Mouse (Mus musculus): Measurements from ENCODE around the gene Ilk. TPM values are rescaled to one million over a fixed set of nuclear protein-coding genes. Genes with fewer than 3 reads are reported as not detected.

Ilk gene
- total and polyA plus RNA-seq, 3 experiments, result 81.4 to 127 (median 84.4) TPM

DNA sequence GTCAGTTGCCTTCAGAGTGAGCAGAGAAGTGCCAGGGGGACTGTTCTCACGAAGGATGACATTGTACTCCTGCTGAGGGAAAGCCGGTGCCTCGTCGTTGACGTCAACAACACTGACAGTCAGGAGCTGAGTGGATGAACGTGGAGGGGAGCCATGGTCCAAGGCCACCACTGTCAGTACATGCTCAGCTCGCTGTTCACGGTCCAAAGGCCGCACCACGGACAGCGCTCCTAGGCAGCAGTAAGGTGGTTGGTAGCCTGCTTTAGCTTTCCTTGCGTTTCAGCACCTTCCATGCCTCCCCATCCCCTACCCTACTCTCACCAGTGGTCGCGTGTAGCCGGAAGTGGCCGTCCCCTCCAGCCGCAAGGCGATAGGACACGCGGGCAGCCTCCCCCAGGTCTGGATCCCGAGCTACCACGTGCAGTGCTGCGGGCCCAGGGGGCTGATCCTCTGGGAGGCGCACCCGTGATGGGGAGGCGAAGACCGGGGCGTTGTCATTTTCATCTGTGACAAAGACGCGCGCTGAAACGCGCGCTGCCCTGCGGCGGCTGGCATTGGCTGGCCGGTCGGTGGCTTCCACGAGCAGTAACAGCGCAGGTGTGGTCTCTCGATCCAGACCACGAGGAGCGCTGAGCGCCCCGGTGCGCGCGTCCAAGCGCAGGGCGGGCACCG lies 25.6 kb downstream of the Ilk start:
- TF ChIP-seq POLR2A (IDR thresholded peaks at IDR 0.05; ENCODE audit: insufficient read depth, low read depth, low read length) (no peak), CTCF (IDR thresholded peaks at IDR 0.05) (no peak)
- no peak overlapping the region for H3K4me3 ChIP-seq
- H3K4me1 ChIP-seq (ENCODE audit: control insufficient read depth, insufficient read depth, low read length), result no peaks in the 10 kb centered on the region
- no peak for DNase-seq
- no peaks in the 10 kb centered on the region for H3K27me3 ChIP-seq (ENCODE audit: control insufficient read depth, insufficient read depth, low read length)
- no peaks in the 10 kb centered on the region for H3K79me2 ChIP-seq (replicated peaks; ENCODE audit: control insufficient read depth, insufficient read depth, low read length)
- intact Hi-C loops (cut with DNase I), result no loop called here
- no peaks in the 10 kb centered on the region; the same call in 1 of the 2 replicates for H3K36me3 ChIP-seq (ENCODE audit: control insufficient read depth, insufficient read depth, low read length)
- no peak overlapping the region for H3K27ac ChIP-seq
- WGBS, result 49% methylated on average over 51 of the region's 51 CpGs
- H3K9ac ChIP-seq (ENCODE audit: low read depth, low read length), result no peak overlapping the region

DNA sequence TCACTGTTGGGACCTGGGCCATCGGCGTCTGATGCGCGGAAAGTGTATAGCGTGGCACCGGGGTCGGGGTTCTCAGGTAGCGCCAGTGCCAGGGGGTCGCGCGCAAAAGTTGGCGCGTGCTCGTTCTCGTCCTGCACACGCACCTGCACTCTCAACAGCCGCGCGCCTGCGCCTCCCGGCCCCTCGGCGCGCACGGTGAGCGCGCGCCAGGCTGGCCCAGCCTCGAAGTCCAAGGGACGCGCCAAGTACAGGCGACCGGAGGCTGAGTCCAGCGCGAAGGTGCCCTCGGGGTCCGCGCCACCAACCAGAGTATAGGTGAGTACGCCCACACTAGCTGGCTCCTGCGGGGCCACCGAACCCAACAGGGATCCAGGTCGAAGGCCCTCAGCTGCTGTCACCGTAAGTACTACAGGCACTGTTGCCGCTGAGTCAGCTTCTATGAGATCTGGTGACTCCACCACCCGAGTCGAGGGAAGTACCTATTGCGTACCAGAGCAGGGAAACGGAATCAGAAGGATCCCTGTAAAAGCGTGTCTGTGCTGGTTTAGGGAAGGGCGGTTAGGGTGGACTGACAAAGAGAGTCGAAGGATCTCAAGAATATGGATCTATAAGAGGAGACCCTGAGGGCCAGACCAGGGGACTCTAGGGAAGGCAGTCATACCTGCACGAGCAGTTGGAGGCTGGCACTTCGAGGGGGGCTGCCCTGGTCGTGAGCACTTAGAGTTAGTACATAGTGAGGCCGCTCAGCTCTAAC lies 26.3 kb downstream of the Ilk start:
- Histone ChIP-seq H3K9ac (ENCODE audit: low read depth, low read length) (no peak overlapping the region), H3K27me3 (ENCODE audit: control insufficient read depth, insufficient read depth, low read length) (no peaks in the 10 kb centered on the region), H3K79me2 (replicated peaks; ENCODE audit: control insufficient read depth, insufficient read depth, low read length) (no peaks in the 10 kb centered on the region), H3K36me3 (ENCODE audit: control insufficient read depth, insufficient read depth, low read length) (peaks cover 2% of the 10 kb centered on the region), H3K4me1 (ENCODE audit: control insufficient read depth, insufficient read depth, low read length) (peaks cover 4% of the 10 kb centered on the region), H3K4me3 (no peak overlapping the region), H3K27ac (no peak overlapping the region)
- DNase-seq, result no peak
- intact Hi-C loops (cut with DNase I), result no loop called here
- WGBS, result 60% methylated on average over 55 of the region's 55 CpGs
- TF ChIP-seq CTCF (IDR thresholded peaks at IDR 0.05) (no peak), POLR2A (IDR thresholded peaks at IDR 0.05; ENCODE audit: insufficient read depth, low read depth, low read length) (no peak), EP300 (IDR thresholded peaks at IDR 0.05; ENCODE audit: insufficient read depth, low read depth, low read length) (no peak)

DNA sequence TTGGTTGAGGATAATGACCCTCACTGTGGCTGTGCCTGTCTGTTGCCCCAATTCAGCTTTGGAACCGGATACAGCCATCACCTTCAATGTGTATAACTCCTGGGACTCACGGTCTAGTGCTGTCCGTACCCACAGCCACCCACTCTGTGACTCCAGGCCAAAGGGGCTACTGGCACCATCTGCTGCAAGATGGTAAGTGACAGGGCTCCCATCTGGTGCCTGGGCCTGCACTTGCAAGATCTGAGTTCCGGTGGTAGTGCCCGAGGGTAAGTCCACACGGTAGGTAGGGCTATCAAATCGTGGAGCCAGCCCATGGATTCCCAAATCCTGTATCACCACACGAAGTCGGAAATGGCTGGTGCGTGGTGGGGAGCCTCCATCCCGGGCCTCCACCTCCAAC lies 27.9 kb downstream of the Ilk start:
- Histone ChIP-seq H3K27me3 (ENCODE audit: control insufficient read depth, insufficient read depth, low read length) (no peaks in the 10 kb centered on the region), H3K27ac (no peak overlapping the region), H3K79me2 (replicated peaks; ENCODE audit: control insufficient read depth, insufficient read depth, low read length) (no peaks in the 10 kb centered on the region), H3K4me1 (ENCODE audit: control insufficient read depth, insufficient read depth, low read length) (peaks cover 8% of the 10 kb centered on the region), H3K9ac (ENCODE audit: low read depth, low read length) (no peak overlapping the region), H3K36me3 (ENCODE audit: control insufficient read depth, insufficient read depth, low read length) (peaks cover 8% of the 10 kb centered on the region), H3K4me3 (no peak overlapping the region)
- WGBS, result 92% methylated on average over 11 of the region's 11 CpGs
- TF ChIP-seq EP300 (IDR thresholded peaks at IDR 0.05; ENCODE audit: insufficient read depth, low read depth, low read length), result no peak
- TF ChIP-seq POLR2A (IDR thresholded peaks at IDR 0.05; ENCODE audit: insufficient read depth, low read depth, low read length), result no peak
- TF ChIP-seq CTCF (IDR thresholded peaks at IDR 0.05), result no peak
- no peak for DNase-seq
- intact Hi-C loops (cut with DNase I), result no loop called here

DNA sequence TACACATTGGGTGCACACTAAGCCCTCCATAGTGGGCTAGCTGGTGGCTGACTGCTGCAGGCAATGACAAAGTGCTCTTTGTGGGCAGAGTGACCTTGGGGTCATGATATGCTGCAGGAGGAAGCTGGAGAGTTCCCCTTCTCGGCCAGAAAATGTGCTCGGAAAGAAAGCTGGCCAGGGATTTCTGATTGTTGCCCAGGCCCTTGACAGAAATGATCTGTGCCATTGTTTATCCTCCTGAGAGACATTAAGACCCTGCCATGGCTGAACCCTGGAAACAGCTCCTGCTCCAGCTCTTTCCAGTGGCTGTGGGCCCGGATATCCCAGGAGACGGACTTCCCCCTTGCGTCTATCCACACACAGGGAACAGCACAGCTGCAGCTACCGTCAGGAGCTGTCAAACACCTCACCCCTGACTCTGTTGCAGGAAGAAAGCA lies 31.4 kb downstream of the Ilk start:
- intact Hi-C loops (cut with DNase I), result loop anchor here (5.0 kb wide), 1 partner anchor 35 kb away; no protein-coding TSS in a partner anchor
- Histone ChIP-seq H3K4me3 (no peak overlapping the region), H3K36me3 (ENCODE audit: control insufficient read depth, insufficient read depth, low read length) (peaks cover 18% of the 10 kb centered on the region), H3K79me2 (replicated peaks; ENCODE audit: control insufficient read depth, insufficient read depth, low read length) (no peaks in the 10 kb centered on the region), H3K27ac (peak overlapping the region; percentile 36), H3K4me1 (ENCODE audit: control insufficient read depth, insufficient read depth, low read length) (peaks cover 10% of the 10 kb centered on the region), H3K27me3 (ENCODE audit: control insufficient read depth, insufficient read depth, low read length) (no peaks in the 10 kb centered on the region), H3K9ac (ENCODE audit: low read depth, low read length) (0 out of 2 replicates have a peak overlapping the region, but pooled peaks have one; percentile 1)
- DNase-seq, result peak in 1 of 2 experiments; percentile 39
- 33% methylated on average over 6 of the region's 6 CpGs for WGBS
- TF ChIP-seq EP300 (IDR thresholded peaks at IDR 0.05; ENCODE audit: insufficient read depth, low read depth, low read length), result 0 out of 2 replicates have a peak, but pooled peaks have one; percentile 26
- TF ChIP-seq CTCF (IDR thresholded peaks at IDR 0.05), result no peak

DNA sequence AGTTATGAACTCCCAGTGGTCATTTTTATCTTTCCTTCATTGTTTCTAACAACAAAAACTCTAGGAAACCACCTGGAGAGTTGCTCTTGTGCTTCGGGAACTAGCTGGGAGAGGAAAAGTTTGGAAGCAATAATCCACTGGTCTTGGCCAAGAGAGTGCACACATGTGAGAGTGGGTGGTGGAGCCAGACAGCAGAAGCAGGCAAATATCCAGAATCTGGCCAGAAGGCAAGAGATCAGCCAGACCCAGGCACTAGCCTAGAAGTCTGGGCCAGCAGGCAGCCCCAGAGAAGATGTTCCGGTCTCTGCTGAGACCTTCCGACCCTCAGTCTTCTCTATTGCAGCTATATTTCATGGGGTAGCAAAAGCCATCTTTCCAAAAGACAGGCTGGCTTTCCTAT lies 33.6 kb downstream of the Ilk start:
- TF ChIP-seq CTCF (IDR thresholded peaks at IDR 0.05) (no peak), POLR2A (IDR thresholded peaks at IDR 0.05; ENCODE audit: insufficient read depth, low read depth, low read length) (no peak), EP300 (IDR thresholded peaks at IDR 0.05; ENCODE audit: insufficient read depth, low read depth, low read length) (no peak)
- Histone ChIP-seq H3K27me3 (ENCODE audit: control insufficient read depth, insufficient read depth, low read length) (no peaks in the 10 kb centered on the region), H3K4me1 (ENCODE audit: control insufficient read depth, insufficient read depth, low read length) (peaks cover 13% of the 10 kb centered on the region), H3K4me3 (no peak overlapping the region), H3K79me2 (replicated peaks; ENCODE audit: control insufficient read depth, insufficient read depth, low read length) (no peaks in the 10 kb centered on the region), H3K9ac (ENCODE audit: low read depth, low read length) (no peak overlapping the region), H3K36me3 (ENCODE audit: control insufficient read depth, insufficient read depth, low read length) (peaks cover 18% of the 10 kb centered on the region), H3K27ac (no peak overlapping the region)
- peak in 1 of 2 experiments; percentile 57 for DNase-seq
- intact Hi-C loops (cut with DNase I), result loop anchor here (5.0 kb wide), 1 partner anchor 32 kb away; no protein-coding TSS in a partner anchor
- 38% methylated on average over 3 of the region's 3 CpGs for WGBS

DNA sequence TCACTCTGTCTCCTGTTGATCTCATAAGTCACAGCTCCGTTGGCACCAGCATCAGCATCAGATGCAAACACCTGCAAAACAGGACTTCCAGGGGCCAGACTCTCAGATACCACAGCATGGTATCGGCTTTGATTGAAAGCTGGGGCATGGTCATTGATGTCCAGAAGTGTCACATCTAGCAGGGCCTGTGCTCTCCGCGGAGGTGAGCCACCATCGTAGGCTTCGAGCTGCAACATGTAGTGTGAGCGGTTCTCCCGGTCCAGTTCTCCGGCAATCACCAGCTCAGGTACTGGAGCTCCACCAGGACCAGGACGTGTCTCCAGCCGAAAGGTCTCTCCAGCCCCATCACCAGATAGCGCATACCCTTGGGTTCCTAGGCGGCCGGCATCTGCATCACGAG lies 35.9 kb downstream of the Ilk start:
- WGBS, result 97% methylated on average over 15 of the region's 15 CpGs

More for the DNA sequence above, 35.9 kb downstream of the Ilk start:
- DNase-seq, result no peak
- no peaks in the 10 kb centered on the region for H3K79me2 ChIP-seq (replicated peaks; ENCODE audit: control insufficient read depth, insufficient read depth, low read length)
- H3K27ac ChIP-seq, result no peak overlapping the region
- peaks cover 13% of the 10 kb centered on the region for H3K4me1 ChIP-seq (ENCODE audit: control insufficient read depth, insufficient read depth, low read length)
- no peak overlapping the region for H3K9ac ChIP-seq (ENCODE audit: low read depth, low read length)
- intact Hi-C loops (cut with DNase I), result no loop called here
- H3K36me3 ChIP-seq (ENCODE audit: control insufficient read depth, insufficient read depth, low read length), result peaks cover 18% of the 10 kb centered on the region
- TF ChIP-seq POLR2A (IDR thresholded peaks at IDR 0.05; ENCODE audit: insufficient read depth, low read depth, low read length) (no peak), CTCF (IDR thresholded peaks at IDR 0.05) (no peak), EP300 (IDR thresholded peaks at IDR 0.05; ENCODE audit: insufficient read depth, low read depth, low read length) (no peak)
- no peaks in the 10 kb centered on the region for H3K27me3 ChIP-seq (ENCODE audit: control insufficient read depth, insufficient read depth, low read length)
- no peak overlapping the region for H3K4me3 ChIP-seq
